In the genomic region with DNA sequence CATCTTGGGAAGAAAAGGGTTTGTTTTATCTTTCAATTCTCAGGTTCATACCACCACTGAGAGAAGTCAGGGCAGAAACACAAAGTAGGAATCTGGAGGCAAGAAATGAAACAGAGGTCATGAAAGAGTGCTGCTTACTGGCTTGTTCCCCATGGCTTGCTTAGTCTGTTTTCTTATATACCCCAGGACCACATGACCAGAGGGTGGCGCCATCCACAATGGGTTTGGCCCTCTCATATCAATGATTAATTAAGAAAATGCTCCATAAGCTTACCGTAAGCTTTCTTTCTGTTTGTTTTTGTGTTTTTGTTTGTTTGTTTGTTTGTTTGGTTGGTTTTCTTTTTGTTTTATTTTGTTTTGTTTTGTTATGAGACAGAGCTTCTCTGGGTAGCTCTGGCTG, we compare ENCODE assay signal across 10 mouse cellular contexts. TPM values are rescaled to one million over a fixed set of nuclear protein-coding genes. Genes with fewer than 3 reads are reported as not detected.
DNase-seq lines count a peak whose midpoint lies in the region; ATAC-seq lines count a peak whose summit lies in the region.
"Had no signal": no experiment of that assay in that cellular context is flagged by ENCODE, and none has a peak within 500 bp of the region (broad histone marks: within the 10 kb centered on the region; RNA-seq: fewer than 3 reads in every experiment).

No protein-coding gene starts in this region.

- no peak overlapping the region for H3K4me3 ChIP-seq in kidney, embryonic 16.5 days (ENCODE audit: low read length)
- H3K4me3 ChIP-seq in forebrain, embryonic 13.5 days, result no peak overlapping the region
- H3K4me3 ChIP-seq in hindbrain, embryonic 14.5 days (replicated peaks; ENCODE audit: low read length), result no peak overlapping the region
- H3K4me3 ChIP-seq in forebrain, embryonic 15.5 days, result no peak overlapping the region

- ATAC-seq in kidney, embryonic 16.5 days (ENCODE audit: low FRiP score, low TSS enrichment), result no peak
- ATAC-seq in forebrain, embryonic 13.5 days, result no peak
- no peak for ATAC-seq in hindbrain, embryonic 14.5 days (ENCODE audit: low FRiP score)
- ATAC-seq in forebrain, embryonic 15.5 days (replicated peaks), result no peak

- no peaks in the 10 kb centered on the region for H3K9me3 ChIP-seq in kidney, embryonic 16.5 days (ENCODE audit: low read length)
- H3K9me3 ChIP-seq in forebrain, embryonic 13.5 days (replicated peaks), result no peaks in the 10 kb centered on the region
- H3K9me3 ChIP-seq in hindbrain, embryonic 14.5 days (ENCODE audit: control insufficient read depth, low read length), result no peaks in the 10 kb centered on the region
- H3K9me3 ChIP-seq in forebrain, embryonic 15.5 days, result no peaks in the 10 kb centered on the region

- no peak overlapping the region for H3K27ac ChIP-seq in kidney, embryonic 16.5 days (ENCODE audit: low read length)
- no peak overlapping the region for H3K27ac ChIP-seq in forebrain, embryonic 13.5 days
- no peak overlapping the region for H3K27ac ChIP-seq in hindbrain, embryonic 14.5 days
- H3K27ac ChIP-seq in forebrain, embryonic 15.5 days (replicated peaks), result no peak overlapping the region

- no peaks in the 10 kb centered on the region for H3K27me3 ChIP-seq in kidney, embryonic 16.5 days (ENCODE audit: insufficient read depth, low read length)
- H3K27me3 ChIP-seq in forebrain, embryonic 13.5 days, result no peaks in the 10 kb centered on the region
- H3K27me3 ChIP-seq in hindbrain, embryonic 14.5 days (ENCODE audit: control insufficient read depth, insufficient read depth, low read length), result no peaks in the 10 kb centered on the region
- no peaks in the 10 kb centered on the region for H3K27me3 ChIP-seq in forebrain, embryonic 15.5 days

- H3K4me2 ChIP-seq in kidney, embryonic 16.5 days (replicated peaks; ENCODE audit: low read depth, low read length), result no peak overlapping the region
- H3K4me2 ChIP-seq in forebrain, embryonic 13.5 days, result no peak overlapping the region
- no peak overlapping the region for H3K4me2 ChIP-seq in hindbrain, embryonic 14.5 days (replicated peaks)
- H3K4me2 ChIP-seq in forebrain, embryonic 15.5 days (replicated peaks), result no peak overlapping the region

- no peaks in the 10 kb centered on the region for H3K4me1 ChIP-seq in kidney, embryonic 16.5 days (ENCODE audit: insufficient read depth, low read length)
- H3K4me1 ChIP-seq in forebrain, embryonic 13.5 days, result peaks cover 47% of the 10 kb centered on the region
- peaks cover 32% of the 10 kb centered on the region for H3K4me1 ChIP-seq in hindbrain, embryonic 14.5 days (replicated peaks; ENCODE audit: control insufficient read depth, insufficient read depth, low read length)
- H3K4me1 ChIP-seq in forebrain, embryonic 15.5 days, result peaks cover 46% of the 10 kb centered on the region

- no peaks in the 10 kb centered on the region for H3K36me3 ChIP-seq in kidney, embryonic 16.5 days (ENCODE audit: insufficient read depth, low read length)
- peaks cover 3% of the 10 kb centered on the region; the same call in 1 of the 2 replicates for H3K36me3 ChIP-seq in forebrain, embryonic 13.5 days (ENCODE audit: poor library complexity, severe bottlenecking)
- peaks cover 2% of the 10 kb centered on the region; the same call in 1 of the 2 replicates for H3K36me3 ChIP-seq in hindbrain, embryonic 14.5 days (replicated peaks; ENCODE audit: control insufficient read depth, insufficient read depth)
- H3K36me3 ChIP-seq in forebrain, embryonic 15.5 days, result peaks cover 4% of the 10 kb centered on the region; the same call in 1 of the 2 replicates

- H3K9ac ChIP-seq in kidney, embryonic 16.5 days (replicated peaks; ENCODE audit: low read length), result no peak overlapping the region
- H3K9ac ChIP-seq in forebrain, embryonic 13.5 days, result no peak overlapping the region
- H3K9ac ChIP-seq in hindbrain, embryonic 14.5 days, result no peak overlapping the region
- no peak overlapping the region for H3K9ac ChIP-seq in forebrain, embryonic 15.5 days (replicated peaks)

- WGBS in kidney, embryonic 16.5 days, result 51% methylated on average over 2 of the region's 2 CpGs
- WGBS in forebrain, embryonic 13.5 days, result 60% methylated on average over 2 of the region's 2 CpGs
- WGBS in hindbrain, embryonic 14.5 days, result 64% methylated on average over 2 of the region's 2 CpGs
- WGBS in forebrain, embryonic 15.5 days, result 54% methylated on average over 2 of the region's 2 CpGs

- DNase-seq in kidney, adult 9 months, result peak; percentile 63
- peak; percentile 30 to 45 for DNase-seq in B cell, adult 2 months
- peak; percentile 6 for DNase-seq in MEL-GATA-1-ER (ENCODE audit: extremely low read depth, low read depth)
- peak; percentile 50 for DNase-seq in induced T-regulatory cell, adult 2 months (ENCODE audit: low read depth)
- no peak for DNase-seq in hindbrain, embryonic 14.5 days (ENCODE audit: low spot score)
- DNase-seq: lung, postnatal 10 days had no signal

RNA-seq across cellular contexts. Expression of a gene that starts 14.6 kb away (rescaled TPM):
- polyA plus RNA-seq in kidney, embryonic 16.5 days (2015; fragmentation: Nextera tagmentation; extraction: Ambion mirVana), result 0.27 and 0.31 TPM in 2 replicates
- 39.9 and 40.9 TPM in 2 replicates for polyA plus RNA-seq in forebrain, embryonic 13.5 days (2015; fragmentation: Nextera tagmentation; extraction: Ambion mirVana)
- 16.1 and 18.1 TPM in 2 replicates for polyA plus RNA-seq in hindbrain, embryonic 14.5 days (2014; fragmentation: Nextera tagmentation; extraction: Ambion mirVana)
- polyA plus RNA-seq in forebrain, embryonic 15.5 days (2015; fragmentation: Nextera tagmentation; extraction: Ambion mirVana), result 26.7 and 30.7 TPM in 2 replicates
- polyA plus RNA-seq: spleen, adult 2 months had no signal

RNA-seq across cellular contexts. Expression of a gene that starts 59.9 kb away (rescaled TPM):
- polyA plus RNA-seq in kidney, embryonic 16.5 days (2015; fragmentation: Nextera tagmentation; extraction: Ambion mirVana), result 36.6 and 40.9 TPM in 2 replicates
- polyA plus RNA-seq in forebrain, embryonic 13.5 days (2015; fragmentation: Nextera tagmentation; extraction: Ambion mirVana), result 36.2 and 36.8 TPM in 2 replicates
- 29.0 and 32.6 TPM in 2 replicates for polyA plus RNA-seq in hindbrain, embryonic 14.5 days (2014; fragmentation: Nextera tagmentation; extraction: Ambion mirVana)
- 45.8 and 48.3 TPM in 2 replicates for polyA plus RNA-seq in forebrain, embryonic 15.5 days (2015; fragmentation: Nextera tagmentation; extraction: Ambion mirVana)

Comparison
In these comparisons a context has a peak if more than half of its experiments do, and no peak if none do; other contexts are left out.
1. RNA of a gene that starts 14.6 kb away (polyA plus RNA-seq): 39.9 to 40.9 TPM in forebrain, embryonic 13.5 days, 26.7 to 30.7 TPM in forebrain, embryonic 15.5 days and 16.1 to 18.1 TPM in hindbrain, embryonic 14.5 days; 0.27 to 0.31 TPM in kidney, embryonic 16.5 days; every median in the first group is over 10 times any median in the second.